Mouse (Mus musculus) brown adipose tissue, adult 24 weeks (tissue): ENCODE data around the gene Fbxl8. TPM values are rescaled to one million over a fixed set of nuclear protein-coding genes. Genes with fewer than 3 reads are reported as not detected.

Experiments used
- H3K27ac ChIP-seq: fragments of 200-500 bp; replicated peaks from 2 replicates; pipeline ENCODE4 v1.5.1; 2012; ENCODE audit warnings: low read depth, mild to moderate bottlenecking, low read length
- H3K4me1 ChIP-seq: fragments of 200-500 bp; 2 replicates; pipeline ENCODE4 v1.6.1; 2012; ENCODE audit warnings: low read length, mixed read lengths; ENCODE audit not compliant: control insufficient read depth, insufficient read depth, insufficient read length
- H3K4me3 ChIP-seq: fragments of 200-500 bp; 2 replicates; pipeline ENCODE4 v1.5.1; 2012; ENCODE audit warnings: low read depth, mild to moderate bottlenecking, low read length, moderate library complexity; ENCODE audit not compliant: insufficient read depth
- polyA plus RNA-seq: library from polyadenylated mRNA; stranded (reverse); fragments of >200 nt; gene quantifications from 2 replicates; pipeline ENCODE4 v1.2.4, GENCODE M21; 2012; ENCODE audit not compliant: missing spikeins, insufficient read depth, insufficient read length

The Fbxl8 gene
- polyA plus RNA-seq, 1 experiment = 2.0 TPM

GRCm38 (mm10) chr8:105315073-105315769 is 50.8 kb downstream of the Fbxl8 start:
- no peak overlapping the region for H3K4me3 ChIP-seq
- H3K27ac ChIP-seq = no peak overlapping the region
- H3K4me1 ChIP-seq = no peaks in the 10 kb centered on the region

- no peak overlapping the region for H3K27ac ChIP-seq
- no peak overlapping the region for H3K4me3 ChIP-seq
- no peaks in the 10 kb centered on the region for H3K4me1 ChIP-seq
These were observed 53.5 kb downstream of the Fbxl8 start for GRCm38 (mm10) chr8:105317941-105318340.

- H3K27ac ChIP-seq = no peak overlapping the region
- H3K4me1 ChIP-seq = no peaks in the 10 kb centered on the region
- no peak overlapping the region for H3K4me3 ChIP-seq
These were observed 54.3 kb downstream of the Fbxl8 start for GRCm38 (mm10) chr8:105318662-105319190.

Other genes starting within 250 kb of the Fbxl8 start
- gene Ces3a, start 216.0 kb upstream of the Fbxl8 start, polyA plus RNA-seq = 0.91 TPM in 1 of 2 replicates, not detected in the other
- gene Ces3b, start 180.9 kb upstream of the Fbxl8 start, polyA plus RNA-seq = not detected in 2 replicates
- gene Ces4a, start 132.8 kb upstream of the Fbxl8 start, polyA plus RNA-seq = not detected in 2 replicates
- gene Cbfb, start 94.0 kb upstream of the Fbxl8 start, polyA plus RNA-seq = 14.0 and 14.7 TPM in 2 replicates
- 15.1 and 17.8 TPM in 2 replicates for gene D230025D16Rik, start 39.5 kb upstream of the Fbxl8 start, polyA plus RNA-seq
- gene B3gnt9, start 9.5 kb upstream of the Fbxl8 start, polyA plus RNA-seq = 1.9 and 2.8 TPM in 2 replicates
- gene Tradd, start within 50 bp of the Fbxl8 start, polyA plus RNA-seq = 5.1 TPM in 2 replicates
- 5.0 and 6.9 TPM in 2 replicates for gene Hsf4, start 5.2 kb downstream of the Fbxl8 start, polyA plus RNA-seq
- gene Nol3, start 11.5 kb downstream of the Fbxl8 start, polyA plus RNA-seq = 57.4 and 71.2 TPM in 2 replicates
- gene 4931428F04Rik, start 25.2 kb downstream of the Fbxl8 start, polyA plus RNA-seq = 0.63 and 1.4 TPM in 2 replicates
- gene Exoc3l, start 31.5 kb downstream of the Fbxl8 start, polyA plus RNA-seq = 0.83 and 3.3 TPM in 2 replicates
- gene E2f4, start 33.0 kb downstream of the Fbxl8 start, polyA plus RNA-seq = 22.5 and 27.0 TPM in 2 replicates
- 1.1 and 4.7 TPM in 2 replicates for gene Elmo3, start 41.0 kb downstream of the Fbxl8 start, polyA plus RNA-seq
- gene Lrrc29, start 61.6 kb downstream of the Fbxl8 start, polyA plus RNA-seq = 0.83 and 0.99 TPM in 2 replicates
- gene Tmem208, start 61.7 kb downstream of the Fbxl8 start, polyA plus RNA-seq = 60.5 and 72.6 TPM in 2 replicates
- gene Fhod1, start 83.3 kb downstream of the Fbxl8 start, polyA plus RNA-seq = 2.1 and 3.3 TPM in 2 replicates
- gene Slc9a5, start 84.2 kb downstream of the Fbxl8 start, polyA plus RNA-seq = 0.24 TPM in 1 of 2 replicates, not detected in the other
- not detected in 2 replicates for gene Plekhg4, start 108.6 kb downstream of the Fbxl8 start, polyA plus RNA-seq
- gene Kctd19, start 148.9 kb downstream of the Fbxl8 start, polyA plus RNA-seq = not detected in 2 replicates
- gene Lrrc36, start 148.9 kb downstream of the Fbxl8 start, polyA plus RNA-seq = 0.88 and 1.0 TPM in 2 replicates
- gene Tppp3, start 206.9 kb downstream of the Fbxl8 start, polyA plus RNA-seq = 29.6 and 45.2 TPM in 2 replicates
- gene Zdhhc1, start 232.3 kb downstream of the Fbxl8 start, polyA plus RNA-seq = 8.7 and 10.2 TPM in 2 replicates